Mouse (Mus musculus) ovary, postnatal 36 days (tissue): ENCODE measurements around the gene Gm37240.

ENCODE experiments used
- DNase-seq: peaks from one replicate; pipeline ENCODE4 v3.0.0; 2022; ENCODE audit warnings: low spot score, mixed read lengths

Gm37240 gene

DNA sequence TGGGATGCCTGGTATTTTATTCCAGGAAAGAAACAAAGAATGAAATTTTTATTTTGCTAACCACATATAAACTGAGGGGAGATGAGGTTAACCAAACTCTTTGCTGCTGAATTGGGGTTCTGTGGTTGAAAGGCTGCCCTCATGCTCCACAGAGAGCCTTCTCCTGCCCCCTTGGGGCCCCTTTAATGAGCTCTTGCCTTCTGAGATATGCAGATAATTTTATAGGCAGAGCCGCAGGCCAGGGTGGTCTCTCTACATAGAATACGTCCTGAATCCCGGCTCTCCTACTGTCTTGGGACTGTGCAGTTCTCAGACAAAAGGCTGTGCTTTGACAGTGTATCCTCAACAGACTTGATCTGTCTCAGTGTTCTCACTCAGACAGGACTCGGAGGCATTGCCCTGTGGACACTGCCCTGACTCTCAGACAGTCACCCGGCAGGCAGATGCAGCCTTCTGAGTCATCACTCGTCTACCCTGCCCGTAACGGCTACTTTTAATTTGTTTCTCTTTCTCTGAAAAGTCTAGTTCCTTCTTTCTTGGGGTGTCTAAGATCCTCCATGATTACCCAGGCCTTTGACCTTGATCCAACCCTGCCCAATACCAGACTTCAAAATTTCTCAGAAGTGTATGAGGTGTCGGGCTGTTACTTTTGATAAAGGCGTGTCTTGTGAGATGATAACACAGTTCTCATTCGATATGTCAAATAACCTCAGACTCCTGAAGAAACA is 1184.1 kb downstream of the Gm37240 start:
- no peak for DNase-seq

- no peak for DNase-seq
Measured at GRCm38 (mm10) chr3:84701964-84702363, 1185.4 kb downstream of the Gm37240 start.

- DNase-seq = no peak
Measured at GRCm38 (mm10) chr3:84701509-84701908, 1185.8 kb downstream of the Gm37240 start.

DNA sequence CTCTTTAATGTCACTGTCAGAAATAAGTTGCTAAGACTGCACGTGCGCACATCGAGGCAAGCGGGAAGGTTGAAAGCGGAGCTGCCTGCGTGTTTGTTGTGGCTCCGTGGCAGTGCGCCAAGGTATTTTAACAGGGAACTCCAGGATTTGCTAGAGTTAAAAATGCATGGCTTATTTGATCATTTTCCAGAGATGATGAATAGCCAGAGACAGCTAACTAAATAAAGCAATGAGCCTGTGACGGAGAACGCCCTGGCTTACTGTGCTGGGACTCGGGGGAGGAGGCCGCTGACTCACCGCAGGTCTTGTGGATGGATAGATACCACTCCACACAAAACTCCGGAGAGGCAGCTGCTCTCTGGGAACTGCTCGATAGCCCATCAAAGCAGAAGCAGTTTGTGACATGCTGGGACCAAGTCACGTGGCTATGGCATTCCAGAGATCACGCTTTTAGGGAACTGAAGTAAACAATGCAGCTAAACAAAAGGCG is 1190.8 kb downstream of the Gm37240 start:
- peak; percentile 18 for DNase-seq

DNA sequence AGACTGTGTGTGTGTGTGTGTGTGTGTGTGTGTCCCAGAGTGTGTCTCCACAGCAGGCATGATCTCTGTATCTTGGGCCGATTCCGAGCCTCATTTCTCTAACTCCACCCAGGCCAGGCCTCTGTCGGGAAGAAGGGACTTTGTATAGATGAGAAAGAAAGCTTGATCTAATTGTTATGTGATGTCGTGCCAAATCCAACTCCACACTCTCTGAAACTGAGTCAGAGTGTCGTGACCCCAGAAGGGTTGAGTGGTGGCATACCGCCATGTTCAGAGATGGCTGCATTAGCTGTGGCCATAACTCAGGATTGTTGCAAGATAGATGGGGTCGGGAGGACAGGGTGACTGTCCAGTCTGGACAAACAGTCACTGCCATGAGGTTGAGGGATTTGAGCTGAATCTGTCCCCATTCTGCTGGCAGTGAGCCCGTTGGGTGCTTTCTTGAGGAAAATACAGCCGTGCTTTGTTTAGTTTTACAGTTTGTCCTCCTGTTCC is 1191.4 kb downstream of the Gm37240 start:
- no peak for DNase-seq

GRCm38 (mm10) chr3:84695418-84695817 is 1191.9 kb downstream of the Gm37240 start:
- DNase-seq = no peak

- DNase-seq = no peak
Measured at GRCm38 (mm10) chr3:84693886-84694285, 1193.4 kb downstream of the Gm37240 start.

- no peak for DNase-seq
Measured at GRCm38 (mm10) chr3:84692647-84693199, 1194.6 kb downstream of the Gm37240 start.

GRCm38 (mm10) chr3:84690091-84690771 is 1197.1 kb downstream of the Gm37240 start:
- no peak for DNase-seq

GRCm38 (mm10) chr3:84689656-84690055 is 1197.7 kb downstream of the Gm37240 start:
- no peak for DNase-seq

DNA sequence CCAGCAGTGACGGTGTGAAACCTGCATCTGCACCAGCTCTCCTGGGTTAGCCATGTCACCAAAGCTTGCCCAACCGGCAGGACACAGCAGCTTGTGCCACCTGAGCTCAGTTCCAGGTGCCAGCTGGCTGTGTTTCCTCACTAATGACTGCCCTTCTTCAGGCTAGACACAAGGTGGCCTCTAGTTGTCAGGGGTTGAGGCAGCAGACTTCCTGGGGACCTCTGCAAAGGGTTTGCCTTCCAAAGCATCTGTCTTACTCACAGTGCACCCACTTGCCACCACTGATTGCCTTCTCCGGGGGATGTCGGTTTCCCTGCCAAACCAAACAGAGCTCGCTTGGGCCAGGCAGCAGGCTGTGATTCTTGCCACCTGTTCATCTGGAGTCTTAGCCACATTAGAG is 1199.1 kb downstream of the Gm37240 start:
- no peak for DNase-seq

GRCm38 (mm10) chr3:84687488-84687846 is 1199.9 kb downstream of the Gm37240 start:
- no peak for DNase-seq

- no peak for DNase-seq
Measured at GRCm38 (mm10) chr3:84686799-84687487, 1200.4 kb downstream of the Gm37240 start.

DNA sequence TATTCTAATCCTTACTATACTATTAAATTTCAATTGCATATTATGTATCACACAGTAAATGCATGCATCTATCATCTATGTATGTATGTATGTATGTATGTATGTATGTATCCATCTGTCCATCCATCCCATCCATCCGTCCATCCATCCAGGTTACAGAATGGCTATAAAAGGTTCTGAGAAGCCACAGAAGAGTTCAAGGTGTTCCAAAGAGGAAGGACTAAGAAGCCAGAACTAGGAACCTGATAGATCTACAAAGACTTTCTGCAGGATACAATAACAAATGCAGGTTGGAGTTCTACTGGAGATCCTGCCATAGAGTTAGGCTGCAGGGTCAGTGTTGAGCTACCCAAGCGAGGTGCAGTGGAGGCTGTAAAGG is 1201.0 kb downstream of the Gm37240 start:
- DNase-seq = no peak

DNA sequence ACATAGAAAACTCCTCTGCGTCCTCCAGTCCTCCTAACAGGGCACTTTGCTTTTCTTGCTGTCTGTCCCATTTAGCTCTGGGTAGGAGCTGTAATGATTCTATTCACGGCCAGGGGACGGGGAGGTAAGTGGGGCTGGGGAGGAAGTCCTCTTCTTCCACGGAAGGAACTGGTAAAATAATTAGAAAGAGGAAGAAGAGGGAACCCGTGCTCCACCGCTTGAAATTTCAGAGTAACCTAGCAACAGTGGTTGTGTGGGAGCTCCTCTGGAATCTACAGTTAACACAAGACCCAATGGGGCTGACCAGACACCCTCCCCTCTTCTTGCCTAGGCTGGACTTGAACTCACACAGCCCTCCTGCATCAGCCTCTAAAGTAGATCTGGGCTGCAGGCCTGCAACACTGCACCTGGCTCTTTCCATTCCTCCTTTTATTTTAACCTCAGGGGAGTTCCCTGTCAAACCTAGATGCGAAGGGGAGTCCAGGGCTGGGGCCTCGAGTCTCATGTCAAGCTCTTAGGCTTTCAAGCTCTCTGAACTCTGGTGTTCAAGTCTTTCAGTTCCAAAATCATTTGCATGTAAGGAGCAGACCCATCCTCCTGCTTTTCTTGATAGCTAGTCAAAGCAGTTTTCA is 1201.5 kb downstream of the Gm37240 start:
- no peak for DNase-seq

DNA sequence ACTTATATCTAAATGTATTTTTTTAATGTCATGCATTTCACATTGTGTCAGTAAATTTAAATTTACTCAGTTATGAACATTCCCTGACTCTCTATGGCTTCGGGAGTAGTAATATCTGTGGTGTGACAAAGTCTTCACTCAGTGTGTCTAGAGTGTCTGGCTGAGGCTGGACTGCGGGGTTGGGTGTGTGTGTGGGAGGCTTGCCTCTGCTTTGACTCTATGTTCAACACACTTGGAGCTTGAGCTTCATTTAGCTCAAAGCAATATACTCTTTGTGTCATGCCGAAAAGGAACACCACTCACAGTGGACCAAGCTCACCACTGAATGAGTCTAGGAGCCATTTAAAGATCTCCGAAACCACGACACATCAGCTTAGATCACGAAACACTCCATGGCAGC is 1203.5 kb downstream of the Gm37240 start:
- no peak for DNase-seq

DNA sequence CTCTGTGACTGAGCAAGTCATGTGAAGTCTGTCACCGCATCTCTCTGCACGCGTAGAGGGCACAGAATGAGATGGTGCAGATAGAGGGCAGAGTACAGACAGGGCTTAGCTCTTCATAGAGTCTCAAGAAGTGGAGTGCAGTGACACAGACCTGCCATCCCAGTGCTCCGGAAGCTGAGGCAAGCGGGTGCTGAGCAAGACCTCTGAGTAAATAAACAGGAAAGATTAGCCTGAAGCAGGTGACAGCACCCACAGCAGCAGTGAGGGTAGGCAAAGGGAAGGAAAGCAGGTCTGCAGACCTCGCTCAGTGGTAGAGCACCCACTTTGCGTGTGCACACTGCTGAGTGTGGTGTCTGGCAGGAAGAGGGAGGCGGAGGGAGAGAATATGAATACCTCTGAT is 1205.6 kb downstream of the Gm37240 start:
- no peak for DNase-seq

GRCm38 (mm10) chr3:84680062-84680461 is 1207.3 kb downstream of the Gm37240 start:
- no peak for DNase-seq

DNA sequence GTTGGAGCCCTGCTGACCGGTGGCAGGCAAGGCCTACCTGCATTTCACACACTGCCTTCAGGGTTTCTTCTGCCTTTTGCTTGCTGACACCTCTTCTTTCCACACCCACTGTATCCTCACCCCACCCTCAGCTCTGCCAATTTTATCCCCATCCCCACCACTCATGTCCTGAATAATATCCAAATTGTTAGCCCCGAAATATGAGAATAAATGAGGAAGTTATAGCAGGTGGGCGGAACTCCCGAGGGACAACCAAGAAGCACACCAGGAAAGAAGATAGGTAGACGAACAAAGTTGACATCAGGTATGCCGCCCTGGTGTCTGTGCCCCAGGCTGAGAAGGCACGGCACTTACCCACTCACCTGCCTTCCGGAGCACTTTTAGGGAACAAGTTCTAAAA is 1207.8 kb downstream of the Gm37240 start:
- DNase-seq = no peak

DNA sequence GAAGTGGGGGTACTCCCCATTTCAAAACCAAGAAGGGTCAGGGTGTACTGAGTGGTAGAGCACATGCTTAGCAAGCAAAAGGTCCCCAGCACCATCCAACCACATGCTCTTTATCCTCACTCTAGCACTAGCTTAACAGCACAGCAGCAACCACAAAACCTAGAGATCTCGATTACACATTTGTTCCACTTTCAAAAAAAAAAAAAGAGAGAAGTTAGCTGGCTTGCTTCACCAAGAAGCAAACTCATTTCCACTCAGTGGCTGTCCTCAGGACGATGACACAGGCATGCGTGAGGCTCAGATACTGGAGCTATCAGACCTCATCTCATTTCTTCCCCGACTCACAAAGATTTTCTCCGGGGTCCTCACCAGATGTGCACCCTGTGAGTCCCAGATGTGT is 1208.4 kb downstream of the Gm37240 start:
- DNase-seq = no peak

- DNase-seq = no peak
Measured at GRCm38 (mm10) chr3:84675710-84676109, 1211.6 kb downstream of the Gm37240 start.

GRCm38 (mm10) chr3:84673552-84673951 is 1213.8 kb downstream of the Gm37240 start:
- no peak for DNase-seq
